Mouse (Mus musculus) testis, postnatal 10 days (tissue): ENCODE results near the gene Tbpl2.

Experiments
- DNase-seq: peaks from one replicate; pipeline ENCODE4 v3.0.0; 2021; ENCODE audit warnings: low spot score

The Tbpl2 gene

GRCm38 (mm10) chr2:24096495-24096894, at the start of gene Tbpl2:
Tbpl2 (minus strand) TSS chr2:24096595.
- DNase-seq: no peak

DNA sequence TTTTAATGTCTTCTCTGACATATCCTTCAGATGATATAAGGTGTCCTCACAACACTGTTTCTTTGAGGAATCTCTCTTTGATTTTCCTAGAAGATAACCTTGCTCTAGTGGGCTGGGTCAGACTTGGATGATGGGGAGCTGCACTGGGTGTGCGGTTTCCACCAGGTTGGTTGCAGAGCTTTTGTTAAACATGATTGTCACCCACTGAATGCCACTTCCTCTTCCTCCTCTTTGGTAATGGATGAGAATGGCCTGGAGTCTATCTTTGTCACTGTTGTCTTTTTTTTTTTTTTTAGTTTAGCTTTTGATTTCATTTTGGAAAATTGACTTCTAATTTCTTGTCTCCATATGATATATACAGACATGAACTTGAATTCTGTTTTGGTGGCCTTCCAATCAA, 38.0 kb upstream of the Tbpl2 start:
- DNase-seq: no peak

DNA sequence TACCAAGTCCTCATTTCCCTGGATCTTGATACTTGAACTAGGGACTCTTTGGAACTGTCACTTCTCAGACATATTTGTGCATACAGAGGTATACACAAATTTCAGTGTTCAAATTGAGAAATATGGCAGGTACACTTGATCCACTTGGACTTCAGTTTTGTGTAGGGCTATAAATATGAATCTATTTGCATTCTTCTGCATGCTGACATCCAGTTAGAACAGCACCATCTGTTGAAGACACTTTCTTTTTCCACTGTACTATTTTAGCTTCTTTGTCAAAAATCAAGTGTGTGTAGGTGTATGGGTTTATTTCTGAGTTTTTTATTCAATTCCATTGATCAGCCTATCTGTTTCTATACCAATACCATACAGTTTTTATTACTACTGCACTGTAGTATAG, 12.7 kb upstream of the Tbpl2 start:
- no peak for DNase-seq

DNA sequence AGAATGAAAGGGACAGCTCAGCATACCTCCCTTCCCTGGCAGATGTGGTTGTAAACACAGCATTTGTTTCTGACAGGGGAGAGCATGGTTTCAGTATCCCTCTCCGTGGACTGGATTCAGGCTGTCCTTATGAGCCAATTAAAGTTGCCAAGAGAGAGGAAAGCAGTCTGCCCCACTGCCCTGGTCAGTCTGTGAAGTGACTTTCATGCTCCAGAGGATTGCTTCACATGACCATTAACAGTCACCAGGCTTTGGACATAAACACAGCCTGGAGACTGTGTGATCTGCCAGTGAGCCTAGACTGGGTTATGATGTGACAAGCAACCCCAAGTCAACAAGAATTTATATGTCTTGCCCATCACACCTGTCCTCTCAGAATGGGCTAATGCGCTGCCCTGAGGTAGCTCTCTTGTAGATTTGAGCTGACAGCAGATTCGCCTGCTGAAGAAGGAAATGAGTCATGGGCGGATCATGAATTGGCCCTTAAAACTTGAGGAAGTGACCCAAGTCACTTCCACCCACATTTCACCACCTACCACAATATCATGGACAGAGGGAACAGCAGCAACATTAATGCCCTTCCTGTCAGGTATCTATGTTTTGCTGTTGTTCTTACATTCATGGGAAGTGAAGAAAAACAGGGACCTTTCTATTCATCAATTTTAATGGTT, 7.4 kb upstream of the Tbpl2 start:
- DNase-seq: no peak

GRCm38 (mm10) chr2:24090921-24091320, 5.5 kb downstream of the Tbpl2 start:
- no peak for DNase-seq

DNA sequence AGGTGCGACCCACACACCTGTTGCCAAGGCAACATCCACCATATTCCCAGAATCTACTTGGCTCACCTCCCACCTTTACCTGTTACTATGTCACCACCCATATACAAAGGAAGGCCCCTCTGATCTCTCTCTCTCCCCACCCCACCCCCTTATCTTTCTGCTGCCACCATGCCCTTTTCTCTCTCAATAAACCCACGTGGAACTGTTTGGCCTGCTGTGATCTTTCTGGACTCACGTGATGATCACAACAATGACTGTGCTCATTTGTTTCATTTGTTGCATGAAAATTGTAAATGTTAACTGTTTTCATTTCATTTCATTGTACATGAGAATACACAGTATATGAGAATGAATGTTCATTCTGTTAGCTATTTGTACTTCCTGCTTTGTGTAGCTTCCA, 45.9 kb downstream of the Tbpl2 start:
- no peak for DNase-seq

DNA sequence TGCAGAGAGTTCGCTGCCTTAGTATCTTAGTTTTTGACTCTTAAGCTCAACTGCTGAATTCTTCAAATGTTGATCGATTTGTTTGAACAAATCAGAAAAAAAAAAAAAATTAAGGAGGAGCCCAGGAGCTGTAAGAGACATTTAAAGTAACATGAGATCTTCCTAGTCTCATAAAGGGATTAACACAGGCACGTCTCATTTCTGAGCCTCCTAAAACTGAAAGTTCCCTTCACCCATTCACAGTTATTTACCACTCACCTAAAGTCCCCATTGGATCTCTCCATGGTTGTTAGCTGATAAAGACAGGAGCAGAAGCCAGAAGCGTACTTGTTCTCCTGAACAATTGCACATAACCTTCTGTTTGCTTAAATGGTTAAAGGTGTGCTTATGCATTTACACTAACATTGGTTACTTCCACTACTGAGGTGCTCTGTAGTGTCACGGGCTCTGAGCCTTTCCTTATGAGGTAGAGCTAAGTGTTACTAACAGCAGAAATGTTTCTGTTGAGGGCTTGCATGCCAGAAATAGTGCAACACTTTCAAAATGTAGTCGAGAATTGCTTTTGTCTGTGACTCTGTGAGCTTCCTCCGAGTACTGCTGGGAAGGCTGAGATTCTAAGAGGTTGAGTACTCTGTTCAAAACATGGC, 46.9 kb downstream of the Tbpl2 start, which contains the start of gene Hnmt:
Hnmt (minus strand) TSS at position 51 of the 647 bp plus-strand sequence.
- no peak for DNase-seq

DNA sequence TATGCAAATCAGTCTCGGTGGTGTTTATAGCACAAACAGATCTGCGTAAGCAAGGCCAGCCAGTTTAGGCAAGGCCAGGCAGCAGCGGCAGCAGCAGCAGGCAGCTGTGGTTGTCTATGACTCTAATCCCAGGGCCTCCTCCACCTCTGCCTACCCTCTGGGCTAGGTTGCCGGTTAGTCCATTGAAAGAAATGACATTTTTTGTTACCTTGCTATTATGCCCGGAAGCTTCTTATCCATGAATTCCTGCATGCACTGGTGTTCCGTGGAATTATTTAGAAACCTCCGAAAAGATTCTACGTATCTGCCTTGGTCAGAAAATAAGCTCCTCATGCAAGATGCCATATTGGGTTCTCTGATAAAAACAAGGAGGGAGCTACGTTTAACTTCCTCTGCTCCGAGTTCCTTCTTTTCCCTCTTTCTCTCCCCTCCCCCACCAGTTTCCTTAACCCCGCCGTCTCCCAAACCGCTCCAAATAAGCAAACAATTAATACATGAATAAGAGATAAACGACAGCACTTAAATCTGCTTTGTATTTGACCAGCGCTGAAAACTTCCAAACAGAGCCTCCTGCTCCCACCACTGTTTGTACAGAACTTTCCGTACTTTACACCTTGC, 47.8 kb downstream of the Tbpl2 start:
- peak; percentile 75 for DNase-seq

GRCm38 (mm10) chr2:24047551-24048479, 48.6 kb downstream of the Tbpl2 start:
- no peak for DNase-seq

- no peak for DNase-seq
Measured at GRCm38 (mm10) chr2:24042901-24043300, 53.5 kb downstream of the Tbpl2 start.

GRCm38 (mm10) chr2:24040531-24040930, 55.9 kb downstream of the Tbpl2 start:
- no peak for DNase-seq
